Mouse (Mus musculus): ENCODE results near the gene Abtb2. TPM values are rescaled to one million over a fixed set of nuclear protein-coding genes. Genes with fewer than 3 reads are reported as not detected.

The Abtb2 gene
- polyA plus RNA-seq, 1 experiment = 16.0 TPM

DNA sequence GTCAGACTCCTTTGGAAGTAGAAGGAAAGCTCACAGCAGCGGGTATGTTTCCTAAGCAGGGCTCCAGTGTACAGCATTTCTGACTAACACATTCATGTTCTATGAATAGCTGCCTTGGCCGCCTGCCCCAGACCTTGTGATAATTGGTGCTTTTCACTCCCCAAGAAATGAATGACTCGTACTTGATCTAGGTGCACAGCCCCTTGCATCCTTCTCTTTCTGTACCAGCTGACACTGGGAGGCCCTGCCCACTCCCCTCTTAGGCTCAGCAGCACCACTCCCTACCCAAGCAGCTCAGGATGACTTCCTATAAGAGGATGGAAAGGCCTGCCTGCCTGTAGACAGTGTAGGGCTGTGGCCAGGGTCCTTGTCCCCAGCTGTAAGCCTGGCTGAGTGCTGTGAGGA lies 104.2 kb downstream of the Abtb2 start:
- H3K4me1 ChIP-seq (ENCODE audit: control insufficient read depth, insufficient read depth, low read length) = peaks cover 4% of the 10 kb centered on the region; the same call in 1 of the 2 replicates
- no peak for TF ChIP-seq CTCF (IDR thresholded peaks at IDR 0.05; ENCODE audit: borderline replicate concordance, insufficient read depth, low read depth, low read length)
- TF ChIP-seq POLR2A (IDR thresholded peaks at IDR 0.05; ENCODE audit: borderline replicate concordance, insufficient read depth, low read length) = no peak
- no peak overlapping the region for H3K27ac ChIP-seq (ENCODE audit: insufficient read depth, low read length)
- no peaks in the 10 kb centered on the region for H3K27me3 ChIP-seq (ENCODE audit: control insufficient read depth, insufficient read depth, low read length)
- H3K4me3 ChIP-seq (replicated peaks; ENCODE audit: insufficient read depth, low read depth, low read length) = no peak overlapping the region
- DNase-seq = peak; percentile 51 to 65
- WGBS = 20% methylated on average over 3 of the region's 3 CpGs

DNA sequence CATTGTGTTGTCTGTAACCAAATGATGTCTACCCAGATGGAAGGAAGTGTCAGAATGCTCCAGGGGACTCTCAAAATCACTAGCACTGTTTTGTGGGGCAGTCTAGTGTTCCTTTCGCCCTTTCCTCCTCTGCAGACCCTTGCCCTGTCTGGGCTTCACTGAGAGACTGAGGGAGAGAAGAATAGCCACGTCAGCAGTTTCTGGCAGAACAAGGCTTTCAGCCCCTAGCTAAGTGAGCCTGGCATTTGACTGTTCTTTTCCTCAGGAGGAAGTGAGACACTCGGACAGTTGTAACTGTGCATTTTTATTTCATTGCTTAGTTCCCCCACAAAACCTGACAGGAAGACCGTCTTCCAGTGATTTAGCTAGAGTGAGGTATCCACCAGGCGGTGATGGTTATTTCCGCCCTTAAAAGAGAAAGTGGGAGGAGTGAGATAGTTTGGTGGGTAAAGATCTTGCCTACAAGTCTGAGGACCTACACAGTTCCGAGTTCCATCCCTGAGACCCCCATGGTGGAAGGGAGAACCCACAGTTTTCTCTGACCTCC lies 106.5 kb downstream of the Abtb2 start:
- H3K27ac ChIP-seq (ENCODE audit: insufficient read depth, low read length) = no peak overlapping the region
- WGBS = 91% methylated on average over 7 of the region's 7 CpGs
- no peak overlapping the region for H3K4me3 ChIP-seq (replicated peaks; ENCODE audit: insufficient read depth, low read depth, low read length)
- no peak for DNase-seq
- no peaks in the 10 kb centered on the region for H3K27me3 ChIP-seq (ENCODE audit: control insufficient read depth, insufficient read depth, low read length)
- H3K4me1 ChIP-seq (ENCODE audit: control insufficient read depth, insufficient read depth, low read length) = peaks cover 4% of the 10 kb centered on the region; the same call in 1 of the 2 replicates
- TF ChIP-seq CTCF (IDR thresholded peaks at IDR 0.05; ENCODE audit: borderline replicate concordance, insufficient read depth, low read depth, low read length) = no peak
- TF ChIP-seq POLR2A (IDR thresholded peaks at IDR 0.05; ENCODE audit: borderline replicate concordance, insufficient read depth, low read length) = no peak

DNA sequence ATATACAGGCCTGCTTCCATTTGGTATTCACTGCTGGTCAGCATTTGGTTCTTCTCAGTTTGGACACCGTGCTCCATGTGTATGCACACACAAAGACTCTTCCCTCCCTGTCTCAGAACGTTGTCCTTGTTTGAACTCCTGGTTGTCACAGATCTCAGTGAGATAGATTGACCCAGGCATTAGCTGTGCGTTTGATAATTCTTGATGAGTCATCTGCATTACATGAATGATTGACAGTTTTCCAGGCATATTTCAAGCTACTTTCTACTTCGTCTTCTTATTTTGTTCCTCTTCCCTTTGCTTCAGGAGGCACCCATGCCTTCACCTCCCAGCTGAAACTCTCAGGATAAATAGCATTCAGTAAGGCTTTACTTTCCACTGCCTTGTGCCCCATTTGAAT lies 107.5 kb downstream of the Abtb2 start:
- 93% methylated on average over 4 of the region's 4 CpGs for WGBS
- Histone ChIP-seq H3K27ac (ENCODE audit: insufficient read depth, low read length) (no peak overlapping the region), H3K27me3 (ENCODE audit: control insufficient read depth, insufficient read depth, low read length) (no peaks in the 10 kb centered on the region), H3K4me3 (replicated peaks; ENCODE audit: insufficient read depth, low read depth, low read length) (no peak overlapping the region), H3K4me1 (ENCODE audit: control insufficient read depth, insufficient read depth, low read length) (peaks cover 4% of the 10 kb centered on the region)
- no peak for TF ChIP-seq CTCF (IDR thresholded peaks at IDR 0.05; ENCODE audit: borderline replicate concordance, insufficient read depth, low read depth, low read length)
- no peak for TF ChIP-seq POLR2A (IDR thresholded peaks at IDR 0.05; ENCODE audit: borderline replicate concordance, insufficient read depth, low read length)
- no peak for DNase-seq

DNA sequence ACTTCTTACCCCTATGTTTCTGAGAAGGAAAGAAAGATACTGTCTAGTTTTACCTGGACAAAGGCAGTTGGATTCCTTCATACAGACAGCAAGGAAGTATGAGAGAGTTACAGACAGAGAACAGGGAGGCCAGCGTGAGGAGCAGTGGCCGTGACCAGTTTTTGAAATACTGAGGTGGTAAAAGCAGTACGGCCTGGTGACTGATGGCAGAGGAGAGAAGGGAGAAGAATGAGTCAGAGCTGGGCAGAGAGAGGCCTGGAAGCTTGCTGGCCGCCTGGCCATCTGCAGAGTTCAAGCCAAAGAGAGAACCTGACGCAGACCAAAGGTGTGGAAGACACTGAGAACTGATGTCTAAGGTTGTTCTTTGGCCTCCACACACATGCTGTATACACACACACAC lies 109.3 kb downstream of the Abtb2 start:
- no peaks in the 10 kb centered on the region; the same call in 1 of the 2 replicates for H3K4me1 ChIP-seq (ENCODE audit: control insufficient read depth, insufficient read depth, low read length)
- no peak overlapping the region for H3K4me3 ChIP-seq (replicated peaks; ENCODE audit: insufficient read depth, low read depth, low read length)
- no peak for TF ChIP-seq POLR2A (IDR thresholded peaks at IDR 0.05; ENCODE audit: borderline replicate concordance, insufficient read depth, low read length)
- no peak for TF ChIP-seq CTCF (IDR thresholded peaks at IDR 0.05; ENCODE audit: borderline replicate concordance, insufficient read depth, low read depth, low read length)
- 51% methylated on average over 5 of the region's 5 CpGs for WGBS
- H3K27ac ChIP-seq (ENCODE audit: insufficient read depth, low read length) = no peak overlapping the region
- H3K27me3 ChIP-seq (ENCODE audit: control insufficient read depth, insufficient read depth, low read length) = no peaks in the 10 kb centered on the region
- peak in 1 of 2 experiments; percentile 34 for DNase-seq

GRCm38 (mm10) chr2:103676808-103677207 lies 110.7 kb downstream of the Abtb2 start:
- Histone ChIP-seq H3K27me3 (ENCODE audit: control insufficient read depth, insufficient read depth, low read length) (no peaks in the 10 kb centered on the region), H3K4me1 (ENCODE audit: control insufficient read depth, insufficient read depth, low read length) (no peaks in the 10 kb centered on the region; the same call in 1 of the 2 replicates), H3K27ac (ENCODE audit: insufficient read depth, low read length) (no peak overlapping the region), H3K4me3 (replicated peaks; ENCODE audit: insufficient read depth, low read depth, low read length) (no peak overlapping the region)
- TF ChIP-seq CTCF (IDR thresholded peaks at IDR 0.05; ENCODE audit: borderline replicate concordance, insufficient read depth, low read depth, low read length) = no peak
- no peak for TF ChIP-seq POLR2A (IDR thresholded peaks at IDR 0.05; ENCODE audit: borderline replicate concordance, insufficient read depth, low read length)
- no peak for DNase-seq
- 87% methylated on average over 2 of the region's 2 CpGs for WGBS

DNA sequence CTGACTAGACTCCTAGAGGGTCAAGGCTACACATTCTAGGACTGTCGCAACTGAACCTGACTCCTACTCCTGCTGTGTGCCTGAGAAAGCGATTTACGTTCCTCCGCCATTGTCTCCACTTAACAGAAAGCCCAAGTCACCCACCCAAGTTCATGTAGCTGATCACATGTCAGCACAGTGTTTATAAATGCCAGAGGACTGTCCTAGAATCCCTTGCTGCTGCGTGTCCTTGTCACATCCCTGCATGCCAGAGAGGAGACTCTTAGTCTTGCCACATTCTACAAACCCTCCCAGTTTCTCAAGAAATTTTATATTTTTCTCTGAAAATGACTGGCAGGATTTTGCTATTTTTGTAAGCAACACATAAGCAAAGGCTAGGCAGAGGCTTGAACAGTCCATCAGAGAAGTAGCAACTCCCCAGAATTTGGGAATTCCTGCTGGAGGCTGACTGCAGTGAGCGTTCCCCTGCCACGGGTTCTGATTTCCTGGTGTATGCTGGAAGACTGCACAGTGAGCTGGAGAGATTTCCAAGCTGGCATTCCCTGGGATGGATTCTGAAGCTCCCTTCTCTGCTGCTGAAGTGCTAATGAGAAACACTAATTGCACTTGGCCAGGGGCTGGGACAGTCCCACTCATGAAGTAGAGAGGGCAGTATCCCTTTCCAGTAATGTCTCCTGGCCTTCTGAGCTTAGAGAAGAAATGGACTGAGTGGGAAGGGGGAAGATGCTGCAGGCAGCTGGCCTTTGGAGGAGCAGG lies 111.7 kb downstream of the Abtb2 start:
- TF ChIP-seq POLR2A (IDR thresholded peaks at IDR 0.05; ENCODE audit: borderline replicate concordance, insufficient read depth, low read length) = no peak
- no peak for TF ChIP-seq CTCF (IDR thresholded peaks at IDR 0.05; ENCODE audit: borderline replicate concordance, insufficient read depth, low read depth, low read length)
- 91% methylated on average over 7 of the region's 7 CpGs for WGBS
- no peak for DNase-seq
- Histone ChIP-seq H3K27ac (ENCODE audit: insufficient read depth, low read length) (no peak overlapping the region), H3K4me1 (ENCODE audit: control insufficient read depth, insufficient read depth, low read length) (no peaks in the 10 kb centered on the region; the same call in 1 of the 2 replicates), H3K27me3 (ENCODE audit: control insufficient read depth, insufficient read depth, low read length) (no peaks in the 10 kb centered on the region), H3K4me3 (replicated peaks; ENCODE audit: insufficient read depth, low read depth, low read length) (no peak overlapping the region)

DNA sequence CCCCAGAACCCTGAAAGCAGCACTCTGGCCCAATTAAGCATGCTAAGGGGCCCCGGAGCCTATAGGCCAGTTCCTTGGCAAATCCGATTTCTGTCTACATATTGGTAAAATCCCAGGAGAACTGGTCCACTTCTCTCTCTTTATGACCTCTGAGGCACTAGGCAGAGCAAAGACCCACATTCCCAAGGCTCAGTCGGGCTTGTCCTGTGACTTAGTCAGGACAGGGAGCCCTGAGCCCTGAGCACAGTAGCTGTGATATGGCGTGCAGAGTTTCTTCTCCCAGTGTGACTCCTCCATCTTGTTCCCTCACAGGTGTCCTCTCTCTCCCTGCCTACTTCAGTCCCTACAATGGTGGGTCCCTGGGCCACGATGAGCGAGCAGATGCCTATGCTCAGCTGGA lies 112.3 kb downstream of the Abtb2 start:
- Histone ChIP-seq H3K4me1 (ENCODE audit: control insufficient read depth, insufficient read depth, low read length) (no peaks in the 10 kb centered on the region; the same call in 1 of the 2 replicates), H3K27me3 (ENCODE audit: control insufficient read depth, insufficient read depth, low read length) (no peaks in the 10 kb centered on the region), H3K27ac (ENCODE audit: insufficient read depth, low read length) (no peak overlapping the region), H3K4me3 (replicated peaks; ENCODE audit: insufficient read depth, low read depth, low read length) (no peak overlapping the region)
- no peak for DNase-seq
- TF ChIP-seq CTCF (IDR thresholded peaks at IDR 0.05; ENCODE audit: borderline replicate concordance, insufficient read depth, low read depth, low read length) = no peak
- no peak for TF ChIP-seq POLR2A (IDR thresholded peaks at IDR 0.05; ENCODE audit: borderline replicate concordance, insufficient read depth, low read length)
- 91% methylated on average over 6 of the region's 6 CpGs for WGBS

Data from cerebellum, adult 2 months (tissue).